Mouse (Mus musculus) embryonic facial prominence, embryonic 12.5 days (tissue): Measurements from ENCODE around the gene Acvr1c. TPM values are rescaled to one million over a fixed set of nuclear protein-coding genes. Genes with fewer than 3 reads are reported as not detected.

Experiments used
- ATAC-seq: fragments of 200-750 bp; cut with Nextera tagmentation; 2 replicates; pipeline ENCODE4 v1.8.0; 2017; ENCODE audit not compliant: insufficient number of reproducible peaks, insufficient read depth, low FRiP score, low TSS enrichment
- H3K27ac ChIP-seq: fragments of 300-500 bp; sonication (generic); 2 replicates; pipeline ENCODE4 v1.5.1; 2016; ENCODE audit warnings: mild to moderate bottlenecking
- H3K27me3 ChIP-seq: fragments of 300-500 bp; sonication (generic); 2 replicates; pipeline ENCODE4 v1.6.1; 2016; ENCODE audit warnings: mild to moderate bottlenecking, moderate library complexity
- H3K36me3 ChIP-seq: fragments of 300-500 bp; sonication (generic); 2 replicates; pipeline ENCODE4 v1.6.1; 2016; ENCODE audit warnings: mild to moderate bottlenecking
- H3K4me1 ChIP-seq: fragments of 300-500 bp; sonication (generic); 2 replicates; pipeline ENCODE4 v1.6.1; 2016
- H3K4me2 ChIP-seq: fragments of 300-500 bp; sonication (generic); replicated peaks from 2 replicates; pipeline ENCODE4 v1.6.1; 2016; ENCODE audit warnings: mild to moderate bottlenecking, moderate library complexity
- H3K4me3 ChIP-seq: fragments of 300-500 bp; sonication (generic); 2 replicates; pipeline ENCODE4 v1.5.1; 2016; ENCODE audit warnings: mild to moderate bottlenecking
- H3K9ac ChIP-seq: fragments of 300-500 bp; sonication (generic); 2 replicates; pipeline ENCODE4 v1.6.1; 2016; ENCODE audit warnings: mild to moderate bottlenecking, moderate library complexity
- H3K9me3 ChIP-seq: fragments of 300-500 bp; sonication (generic); 2 replicates; pipeline ENCODE4 v1.6.1; 2016; ENCODE audit warnings: mild to moderate bottlenecking, moderate library complexity
- WGBS: fragments of 180-500 bp; shearing (Covaris S2); methylation state at CpG from one replicate; pipeline ENCODE4 v1.1.7; 2016; 5-methylcytosine and 5-hydroxymethylcytosine counted together
- polyA plus RNA-seq: library from polyadenylated mRNA; unstranded; fragments of >200 nt; fragmentation: Nextera tagmentation; extraction: Ambion mirVana; gene quantifications from 2 replicates; pipeline ENCODE4 v1.2.1, GENCODE M21; 2016

Acvr1c gene
- polyA plus RNA-seq, 1 experiment from 2014 or later: 0.27 TPM

- Histone ChIP-seq H3K4me1 (peaks cover 9% of the 10 kb centered on the region; the same call in 1 of the 2 replicates), H3K36me3 (no peaks in the 10 kb centered on the region), H3K27me3 (peaks cover 18% of the 10 kb centered on the region), H3K9me3 (no peaks in the 10 kb centered on the region), H3K9ac (no peak overlapping the region), H3K4me2 (no peak overlapping the region), H3K27ac (no peak overlapping the region), H3K4me3 (no peak overlapping the region)
- ATAC-seq: no peak
- 73% methylated on average over 5 of the region's 5 CpGs for WGBS
Measured at GRCm38 (mm10) chr2:58352846-58353245, 4.8 kb downstream of the Acvr1c start.

- Histone ChIP-seq H3K4me2 (no peak overlapping the region), H3K36me3 (no peaks in the 10 kb centered on the region), H3K4me1 (no peaks in the 10 kb centered on the region), H3K27me3 (peaks cover 3% of the 10 kb centered on the region; the same call in 1 of the 2 replicates), H3K9me3 (no peaks in the 10 kb centered on the region), H3K9ac (no peak overlapping the region), H3K4me3 (no peak overlapping the region), H3K27ac (no peak overlapping the region)
- WGBS: 81% methylated on average over 2 of the region's 2 CpGs
- no peak for ATAC-seq
Measured at GRCm38 (mm10) chr2:58350657-58351056, 7.0 kb downstream of the Acvr1c start.

GRCm38 (mm10) chr2:58336730-58337129, 21.0 kb downstream of the Acvr1c start:
- H3K27me3 ChIP-seq: no peaks in the 10 kb centered on the region
- no peak overlapping the region for H3K27ac ChIP-seq
- H3K4me2 ChIP-seq: no peak overlapping the region
- no peak overlapping the region for H3K9ac ChIP-seq
- H3K4me1 ChIP-seq: no peaks in the 10 kb centered on the region
- H3K9me3 ChIP-seq: no peaks in the 10 kb centered on the region
- no peaks in the 10 kb centered on the region for H3K36me3 ChIP-seq
- H3K4me3 ChIP-seq: no peak overlapping the region
- 80% methylated on average over 5 of the region's 5 CpGs for WGBS
- no peak for ATAC-seq

- no peak for ATAC-seq
- H3K4me3 ChIP-seq: no peak overlapping the region
- no peaks in the 10 kb centered on the region for H3K9me3 ChIP-seq
- no peaks in the 10 kb centered on the region for H3K36me3 ChIP-seq
- no peak overlapping the region for H3K9ac ChIP-seq
- H3K4me2 ChIP-seq: no peak overlapping the region
- 83% methylated on average over 5 of the region's 5 CpGs for WGBS
- no peaks in the 10 kb centered on the region; the same call in 1 of the 2 replicates for H3K4me1 ChIP-seq
- no peaks in the 10 kb centered on the region for H3K27me3 ChIP-seq
- H3K27ac ChIP-seq: no peak overlapping the region
Measured at GRCm38 (mm10) chr2:58329589-58329988, 28.1 kb downstream of the Acvr1c start.

GRCm38 (mm10) chr2:58324118-58324901, 33.4 kb downstream of the Acvr1c start:
- H3K9ac ChIP-seq: peak overlapping the region; percentile 66
- WGBS: 10% methylated on average over 23 of the region's 23 CpGs
- no peaks in the 10 kb centered on the region for H3K36me3 ChIP-seq
- H3K4me2 ChIP-seq: peak overlapping the region; percentile 86
- no peak overlapping the region for H3K27ac ChIP-seq
- H3K4me3 ChIP-seq: peak overlapping the region; percentile 44
- no peaks in the 10 kb centered on the region for H3K9me3 ChIP-seq
- peaks cover 4% of the 10 kb centered on the region; the same call in 1 of the 2 replicates for H3K4me1 ChIP-seq
- ATAC-seq: peak; percentile 82
- no peaks in the 10 kb centered on the region for H3K27me3 ChIP-seq

- Histone ChIP-seq H3K4me3 (no peak overlapping the region), H3K9me3 (no peaks in the 10 kb centered on the region), H3K27me3 (no peaks in the 10 kb centered on the region), H3K27ac (no peak overlapping the region), H3K4me1 (peaks cover 4% of the 10 kb centered on the region; the same call in 1 of the 2 replicates), H3K36me3 (no peaks in the 10 kb centered on the region), H3K4me2 (no peak overlapping the region), H3K9ac (no peak overlapping the region)
- WGBS: 81% methylated on average over 6 of the region's 6 CpGs
- no peak for ATAC-seq
Measured at GRCm38 (mm10) chr2:58323274-58323673, 34.4 kb downstream of the Acvr1c start.

- Histone ChIP-seq H3K27me3 (no peaks in the 10 kb centered on the region), H3K36me3 (no peaks in the 10 kb centered on the region), H3K9ac (no peak overlapping the region), H3K4me3 (no peak overlapping the region), H3K9me3 (no peaks in the 10 kb centered on the region), H3K4me1 (no peaks in the 10 kb centered on the region), H3K27ac (no peak overlapping the region), H3K4me2 (no peak overlapping the region)
- ATAC-seq: no peak
- 93% methylated on average over 7 of the region's 7 CpGs for WGBS
Measured at GRCm38 (mm10) chr2:58316186-58316585, 41.5 kb downstream of the Acvr1c start.

GRCm38 (mm10) chr2:58309695-58310094, 48.0 kb downstream of the Acvr1c start:
- H3K9me3 ChIP-seq: no peaks in the 10 kb centered on the region
- WGBS: 71% methylated on average over 3 of the region's 3 CpGs
- no peaks in the 10 kb centered on the region for H3K27me3 ChIP-seq
- H3K9ac ChIP-seq: no peak overlapping the region
- H3K36me3 ChIP-seq: no peaks in the 10 kb centered on the region
- H3K4me2 ChIP-seq: no peak overlapping the region
- H3K4me1 ChIP-seq: no peaks in the 10 kb centered on the region
- H3K4me3 ChIP-seq: no peak overlapping the region
- no peak overlapping the region for H3K27ac ChIP-seq
- no peak for ATAC-seq

GRCm38 (mm10) chr2:58304450-58304849, 53.2 kb downstream of the Acvr1c start:
- H3K4me2 ChIP-seq: no peak overlapping the region
- no peaks in the 10 kb centered on the region for H3K27me3 ChIP-seq
- H3K4me3 ChIP-seq: no peak overlapping the region
- H3K9me3 ChIP-seq: no peaks in the 10 kb centered on the region
- no peaks in the 10 kb centered on the region for H3K4me1 ChIP-seq
- 86% methylated on average over 3 of the region's 3 CpGs for WGBS
- H3K36me3 ChIP-seq: no peaks in the 10 kb centered on the region
- no peak overlapping the region for H3K9ac ChIP-seq
- no peak overlapping the region for H3K27ac ChIP-seq
- no peak for ATAC-seq

GRCm38 (mm10) chr2:58289759-58290431, 67.8 kb downstream of the Acvr1c start:
- no peak overlapping the region for H3K9ac ChIP-seq
- H3K4me3 ChIP-seq: no peak overlapping the region
- H3K4me2 ChIP-seq: no peak overlapping the region
- ATAC-seq: no peak
- no peaks in the 10 kb centered on the region for H3K36me3 ChIP-seq
- no peaks in the 10 kb centered on the region for H3K9me3 ChIP-seq
- H3K27me3 ChIP-seq: no peaks in the 10 kb centered on the region
- H3K27ac ChIP-seq: 0 out of 2 replicates have a peak overlapping the region, but pooled peaks have one; percentile 30
- 46% methylated on average over 9 of the region's 9 CpGs for WGBS
- 0 out of 2 replicates have a peak, but pooled peaks cover 3% of the 10 kb centered on the region for H3K4me1 ChIP-seq

- H3K27me3 ChIP-seq: no peaks in the 10 kb centered on the region
- no peak overlapping the region for H3K9ac ChIP-seq
- H3K9me3 ChIP-seq: no peaks in the 10 kb centered on the region
- 0 out of 2 replicates have a peak, but pooled peaks cover 3% of the 10 kb centered on the region for H3K4me1 ChIP-seq
- no peak overlapping the region for H3K4me3 ChIP-seq
- no peak for ATAC-seq
- H3K27ac ChIP-seq: 0 out of 2 replicates have a peak overlapping the region, but pooled peaks have one; percentile 30
- H3K4me2 ChIP-seq: no peak overlapping the region
- no peaks in the 10 kb centered on the region for H3K36me3 ChIP-seq
- WGBS: 62% methylated on average over 6 of the region's 6 CpGs
Measured at GRCm38 (mm10) chr2:58289331-58289730, 68.4 kb downstream of the Acvr1c start.
